Mouse (Mus musculus) liver, postnatal 0 days (tissue): ENCODE results near the gene Icosl. TPM values are rescaled to one million over a fixed set of nuclear protein-coding genes. Genes with fewer than 3 reads are reported as not detected.

Experiments
- ATAC-seq: fragments of 200-750 bp; cut with Nextera tagmentation; 2 replicates; pipeline ENCODE4 v1.8.0; 2017; ENCODE audit warnings: mild to moderate bottlenecking, moderate library complexity
- DNase-seq: peaks from one replicate; pipeline ENCODE4 v3.0.0-alpha.2; 2016
- H3K27ac ChIP-seq: fragments of 300-500 bp; sonication (generic); 2 replicates; pipeline ENCODE4 v1.5.1; 2014; ENCODE audit warnings: antibody characterized with exemption, moderate library complexity, mild to moderate bottlenecking, low read depth
- H3K27me3 ChIP-seq: fragments of 300-500 bp; sonication (generic); 2 replicates; pipeline ENCODE4 v1.6.1; 2014; ENCODE audit warnings: low read length, control low read depth, mixed read lengths; ENCODE audit not compliant: insufficient read depth
- H3K36me3 ChIP-seq: fragments of 300-500 bp; sonication (generic); replicated peaks from 2 replicates; pipeline ENCODE4 v1.6.1; 2014; ENCODE audit warnings: mild to moderate bottlenecking, control low read depth, low read length, moderate library complexity, mixed read lengths; ENCODE audit not compliant: insufficient read depth
- H3K4me1 ChIP-seq: fragments of 300-500 bp; sonication (generic); 2 replicates; pipeline ENCODE4 v1.6.1; 2014; ENCODE audit warnings: antibody characterized with exemption, mild to moderate bottlenecking, control low read depth; ENCODE audit not compliant: insufficient read depth
- H3K4me2 ChIP-seq: fragments of 300-500 bp; sonication (generic); 2 replicates; pipeline ENCODE4 v1.6.1; 2014; ENCODE audit warnings: low read depth, mild to moderate bottlenecking, low read length, moderate library complexity, mixed read lengths
- H3K4me3 ChIP-seq: fragments of 300-500 bp; sonication (generic); 2 replicates; pipeline ENCODE4 v1.5.1; 2014; ENCODE audit warnings: low read depth, low read length
- H3K9ac ChIP-seq: fragments of 300-500 bp; sonication (generic); replicated peaks from 2 replicates; pipeline ENCODE4 v1.6.1; 2014; ENCODE audit warnings: mild to moderate bottlenecking, moderate library complexity
- H3K9me3 ChIP-seq: fragments of 300-500 bp; sonication (generic); 2 replicates; pipeline ENCODE4 v1.6.1; 2016; ENCODE audit warnings: mild to moderate bottlenecking, control low read depth, low read length, mixed read lengths
- CTCF ChIP-seq: sonication (generic); IDR thresholded peaks from 2 replicates; pipeline ENCODE4 v1.5.1; 2016; ENCODE audit warnings: antibody characterized with exemption, low read depth
- EP300 ChIP-seq: IDR thresholded peaks from 2 replicates; pipeline ENCODE4 v1.6.1; 2016; ENCODE audit warnings: antibody characterized with exemption, low read depth, mild to moderate bottlenecking
- WGBS: fragments of 180-500 bp; shearing (Covaris S2); extraction: QIAGEN DNeasy Blood & Tissue Kit; methylation state at CpG from one replicate; pipeline ENCODE4 v1.1.7; 2014; ENCODE audit not compliant: insufficient replicate concordance; 5-methylcytosine and 5-hydroxymethylcytosine counted together
- polyA plus RNA-seq: library from polyadenylated mRNA; unstranded; fragments of >200 nt; fragmentation: Nextera tagmentation; extraction: Ambion mirVana; gene quantifications from 2 replicates; pipeline ENCODE4 v1.2.1, GENCODE M21; 2015

The Icosl gene
- polyA plus RNA-seq, 1 experiment from 2014 or later = 1.2 TPM

- peaks cover 8% of the 10 kb centered on the region for H3K4me1 ChIP-seq
- H3K27me3 ChIP-seq = no peaks in the 10 kb centered on the region
- peak; percentile 58; the same call in 1 of the 2 replicates for ATAC-seq
- H3K9me3 ChIP-seq = 0 out of 2 replicates have a peak, but pooled peaks cover 4% of the 10 kb centered on the region
- H3K9ac ChIP-seq = no peak overlapping the region
- no peak for DNase-seq
- H3K4me2 ChIP-seq = peak overlapping the region; percentile 36
- no peaks in the 10 kb centered on the region for H3K36me3 ChIP-seq
- H3K4me3 ChIP-seq = no peak overlapping the region
- WGBS = 19% methylated on average over 16 of the region's 16 CpGs
- TF ChIP-seq CTCF (no peak), EP300 (no peak)
- H3K27ac ChIP-seq = no peak overlapping the region
Measured at GRCm38 (mm10) chr10:78100989-78101780, 32.1 kb downstream of the Icosl start.

GRCm38 (mm10) chr10:78104555-78105490 lies 35.7 kb downstream of the Icosl start:
- no peak for DNase-seq
- Histone ChIP-seq H3K9me3 (peaks cover 5% of the 10 kb centered on the region; the same call in 1 of the 2 replicates), H3K36me3 (no peaks in the 10 kb centered on the region), H3K27ac (no peak overlapping the region), H3K4me1 (peaks cover 8% of the 10 kb centered on the region), H3K9ac (no peak overlapping the region), H3K4me3 (no peak overlapping the region), H3K27me3 (no peaks in the 10 kb centered on the region), H3K4me2 (no peak overlapping the region)
- TF ChIP-seq CTCF = no peak
- no peak for TF ChIP-seq EP300
- 82% methylated on average over 11 of the region's 11 CpGs for WGBS
- ATAC-seq = no peak

- ATAC-seq (no peak), DNase-seq (no peak)
- H3K36me3 ChIP-seq = no peaks in the 10 kb centered on the region
- no peak overlapping the region for H3K9ac ChIP-seq
- TF ChIP-seq CTCF = no peak
- no peak for TF ChIP-seq EP300
- peaks cover 5% of the 10 kb centered on the region; the same call in 1 of the 2 replicates for H3K9me3 ChIP-seq
- 65% methylated on average over 12 of the region's 12 CpGs for WGBS
- H3K27me3 ChIP-seq = no peaks in the 10 kb centered on the region
- H3K4me3 ChIP-seq = no peak overlapping the region
- peaks cover 8% of the 10 kb centered on the region for H3K4me1 ChIP-seq
- no peak overlapping the region for H3K27ac ChIP-seq
- H3K4me2 ChIP-seq = no peak overlapping the region
Measured at GRCm38 (mm10) chr10:78105548-78105947, 36.4 kb downstream of the Icosl start.

DNA sequence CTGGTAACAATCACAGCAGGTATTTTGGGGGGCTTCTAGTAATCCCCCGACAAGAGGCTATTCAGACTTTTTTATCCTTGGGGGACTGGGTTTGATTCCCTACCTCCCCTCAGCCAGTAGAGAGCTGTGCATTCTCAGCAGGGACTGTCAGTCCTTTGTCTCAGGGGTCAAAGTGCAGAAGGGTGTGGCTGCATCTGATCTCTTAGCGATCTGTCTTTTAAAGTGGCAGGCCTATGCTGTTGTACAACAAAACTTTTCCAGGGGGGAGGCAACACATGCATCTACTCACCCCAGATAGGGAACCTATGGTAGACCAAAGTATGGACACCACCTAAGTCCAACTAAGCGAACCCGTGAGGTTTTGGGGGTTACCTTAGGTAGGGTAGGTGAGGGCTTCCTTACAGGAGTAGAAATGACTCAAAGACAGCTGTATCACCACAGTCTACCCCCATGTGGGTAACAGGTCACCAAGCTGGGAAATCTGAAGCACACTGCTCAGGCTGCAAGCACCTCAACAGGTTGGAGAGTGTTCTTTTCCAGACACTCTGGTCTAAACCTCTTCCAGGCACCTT lies 45.5 kb downstream of the Icosl start:
- DNase-seq (no peak), ATAC-seq (no peak)
- Histone ChIP-seq H3K36me3 (no peaks in the 10 kb centered on the region), H3K27ac (no peak overlapping the region), H3K9ac (no peak overlapping the region), H3K4me3 (no peak overlapping the region), H3K4me2 (no peak overlapping the region), H3K4me1 (no peaks in the 10 kb centered on the region), H3K27me3 (no peaks in the 10 kb centered on the region), H3K9me3 (peaks cover 4% of the 10 kb centered on the region; the same call in 1 of the 2 replicates)
- WGBS = 78% methylated on average over 4 of the region's 4 CpGs
- no peak for TF ChIP-seq CTCF
- TF ChIP-seq EP300 = no peak

DNA sequence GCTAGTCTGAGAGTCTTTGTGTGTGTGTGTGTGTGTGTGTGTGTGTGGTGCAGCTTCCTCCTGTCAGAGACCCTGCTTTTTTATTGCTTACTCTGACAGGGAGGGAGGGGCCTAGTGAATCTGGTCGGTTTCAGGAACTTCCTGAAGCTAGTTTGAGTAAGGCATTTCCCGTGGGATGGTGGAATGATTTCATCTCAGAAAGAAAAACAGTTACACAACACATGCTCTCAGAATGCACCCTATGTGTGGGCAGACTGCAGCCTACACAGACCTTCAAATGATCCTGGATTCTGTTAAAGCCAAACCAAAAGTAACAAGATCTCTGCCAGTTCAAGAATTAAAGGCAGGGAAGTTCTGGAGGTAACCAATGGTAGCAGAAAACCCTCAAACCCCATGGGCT lies 46.1 kb downstream of the Icosl start:
- no peaks in the 10 kb centered on the region for H3K27me3 ChIP-seq
- H3K36me3 ChIP-seq = no peaks in the 10 kb centered on the region
- H3K4me2 ChIP-seq = no peak overlapping the region
- peaks cover 4% of the 10 kb centered on the region; the same call in 1 of the 2 replicates for H3K9me3 ChIP-seq
- DNase-seq (no peak), ATAC-seq (no peak)
- no peak overlapping the region for H3K4me3 ChIP-seq
- WGBS = 36% methylated on average over 2 of the region's 2 CpGs
- H3K4me1 ChIP-seq = no peaks in the 10 kb centered on the region
- no peak overlapping the region for H3K9ac ChIP-seq
- no peak for TF ChIP-seq EP300
- no peak for TF ChIP-seq CTCF
- no peak overlapping the region for H3K27ac ChIP-seq
